Mouse (Mus musculus): ENCODE data around the gene Zfp853.
A peak's percentile ranks its signal among the peaks of the same experiment; 100 is the strongest.

Gene Zfp853

GRCm38 (mm10) chr5:143293404-143293803 lies at the start of gene Zfp853:
TSS of gene Zfp853 (minus strand) at chr5:143293623.
- no peak for DNase-seq (ENCODE audit: low spot score in 2 of 2)

GRCm38 (mm10) chr5:143339603-143340002 lies 46.2 kb upstream of the Zfp853 start:
- DNase-seq (ENCODE audit: low spot score in 2 of 2): no peak

GRCm38 (mm10) chr5:143336559-143336958 lies 43.1 kb upstream of the Zfp853 start:
- DNase-seq (ENCODE audit: low spot score in 2 of 2): no peak

- DNase-seq (ENCODE audit: low spot score in 2 of 2): no peak
These were observed 41.7 kb upstream of the Zfp853 start for GRCm38 (mm10) chr5:143335089-143335460.

- DNase-seq (ENCODE audit: low spot score in 2 of 2): no peak
These were observed 41.1 kb upstream of the Zfp853 start for GRCm38 (mm10) chr5:143334418-143335088.

- peak in 1 of 2 experiments; percentile 50 for DNase-seq (ENCODE audit: low spot score in 2 of 2)
These were observed 40.4 kb upstream of the Zfp853 start for GRCm38 (mm10) chr5:143333872-143334271.

- DNase-seq (ENCODE audit: low spot score in 2 of 2): peak; percentile 84 to 88
These were observed 35.5 kb upstream of the Zfp853 start, which contains the start of gene Zdhhc4 for GRCm38 (mm10) chr5:143328690-143329495. TSS of gene Zdhhc4 (minus strand) at chr5:143329256.

GRCm38 (mm10) chr5:143317288-143317610 lies 23.8 kb upstream of the Zfp853 start:
- DNase-seq (ENCODE audit: low spot score in 2 of 2): no peak

- DNase-seq (ENCODE audit: low spot score in 2 of 2): no peak
These were observed 23.3 kb upstream of the Zfp853 start for GRCm38 (mm10) chr5:143316605-143317287.

GRCm38 (mm10) chr5:143315514-143315888 lies 22.1 kb upstream of the Zfp853 start:
- DNase-seq (ENCODE audit: low spot score in 2 of 2): no peak

- peak; percentile 72 to 83 for DNase-seq (ENCODE audit: low spot score in 2 of 2)
These were observed 21.5 kb upstream of the Zfp853 start, which contains the start of gene E130309D02Rik for GRCm38 (mm10) chr5:143314730-143315513. TSS of gene E130309D02Rik (minus strand) at chr5:143315360.

GRCm38 (mm10) chr5:143314183-143314729 lies 20.8 kb upstream of the Zfp853 start:
- DNase-seq (ENCODE audit: low spot score in 2 of 2): no peak

GRCm38 (mm10) chr5:143311886-143312285 lies 18.5 kb upstream of the Zfp853 start:
- DNase-seq (ENCODE audit: low spot score in 2 of 2): peak; percentile 52 to 64

- DNase-seq (ENCODE audit: low spot score in 2 of 2): no peak
These were observed 16.5 kb upstream of the Zfp853 start for GRCm38 (mm10) chr5:143309916-143310315.

GRCm38 (mm10) chr5:143308825-143309224 lies 15.4 kb upstream of the Zfp853 start:
- DNase-seq (ENCODE audit: low spot score in 2 of 2): peak; percentile 47 to 74

- DNase-seq (ENCODE audit: low spot score in 2 of 2): no peak
These were observed 10.8 kb upstream of the Zfp853 start for GRCm38 (mm10) chr5:143304251-143304650.

- DNase-seq (ENCODE audit: low spot score in 2 of 2): no peak
These were observed 7.9 kb upstream of the Zfp853 start for GRCm38 (mm10) chr5:143301296-143301695.

GRCm38 (mm10) chr5:143299686-143300085 lies 6.3 kb upstream of the Zfp853 start:
- peak in 1 of 2 experiments; percentile 15 for DNase-seq (ENCODE audit: low spot score in 2 of 2)

- DNase-seq (ENCODE audit: low spot score in 2 of 2): no peak
These were observed 5.0 kb upstream of the Zfp853 start for GRCm38 (mm10) chr5:143298391-143298790.

GRCm38 (mm10) chr5:143297986-143298385 lies 4.6 kb upstream of the Zfp853 start:
- DNase-seq (ENCODE audit: low spot score in 2 of 2): no peak

GRCm38 (mm10) chr5:143295330-143295729 lies 1.9 kb upstream of the Zfp853 start:
- no peak for DNase-seq (ENCODE audit: low spot score in 2 of 2)

All from heart, adult 9 months (tissue).